Mouse (Mus musculus) forebrain, embryonic 15.5 days (tissue): ENCODE results near the gene Dclk3. TPM values are rescaled to one million over a fixed set of nuclear protein-coding genes. Genes with fewer than 3 reads are reported as not detected.

Experiments
- ATAC-seq: fragments of 200-750 bp; cut with Nextera tagmentation; replicated peaks from 2 replicates; pipeline ENCODE4 v1.8.0; 2017; ENCODE audit warnings: mild to moderate bottlenecking, moderate TSS enrichment, moderate library complexity
- H3K27ac ChIP-seq: fragments of 300-500 bp; sonication (generic); replicated peaks from 2 replicates; pipeline ENCODE4 v1.5.1; 2015; ENCODE audit warnings: mild to moderate bottlenecking, inconsistent platforms
- H3K27me3 ChIP-seq: fragments of 300-500 bp; sonication (generic); 2 replicates; pipeline ENCODE4 v1.6.1; 2015; ENCODE audit warnings: inconsistent platforms
- H3K36me3 ChIP-seq: fragments of 300-500 bp; sonication (generic); 2 replicates; pipeline ENCODE4 v1.6.1; 2015; ENCODE audit warnings: mild to moderate bottlenecking, inconsistent platforms
- H3K4me1 ChIP-seq: fragments of 300-500 bp; sonication (generic); 2 replicates; pipeline ENCODE4 v1.6.1; 2015; ENCODE audit warnings: inconsistent platforms
- H3K4me2 ChIP-seq: fragments of 300-500 bp; sonication (generic); replicated peaks from 2 replicates; pipeline ENCODE4 v1.6.1; 2015; ENCODE audit warnings: mild to moderate bottlenecking, inconsistent platforms
- H3K4me3 ChIP-seq: fragments of 300-500 bp; sonication (generic); 2 replicates; pipeline ENCODE4 v1.5.1; 2015; ENCODE audit warnings: mild to moderate bottlenecking, inconsistent platforms
- H3K9ac ChIP-seq: fragments of 300-500 bp; sonication (generic); replicated peaks from 2 replicates; pipeline ENCODE4 v1.6.1; 2015; ENCODE audit warnings: mild to moderate bottlenecking, inconsistent platforms
- H3K9me3 ChIP-seq: fragments of 300-500 bp; sonication (generic); 2 replicates; pipeline ENCODE4 v1.6.1; 2016; ENCODE audit warnings: inconsistent platforms
- WGBS: fragments of 180-500 bp; shearing (Covaris S2); methylation state at CpG from one replicate; pipeline ENCODE4 v1.1.7; 2015; ENCODE audit warnings: mixed read lengths; 5-methylcytosine and 5-hydroxymethylcytosine counted together
- polyA plus RNA-seq: library from polyadenylated mRNA; unstranded; fragments of >200 nt; fragmentation: Nextera tagmentation; extraction: Ambion mirVana; gene quantifications from 2 replicates; pipeline ENCODE4 v1.2.1, GENCODE M21; 2015

Gene Dclk3
- polyA plus RNA-seq, 1 experiment from 2014 or later: 5.3 TPM

- H3K27ac ChIP-seq: no peak overlapping the region
These were observed 35.0 kb downstream of the Dclk3 start for GRCm38 (mm10) chr9:111473686-111474457.

GRCm38 (mm10) chr9:111474458-111474745 is 35.5 kb downstream of the Dclk3 start:
- ATAC-seq: no peak
- H3K4me2 ChIP-seq: no peak overlapping the region
- no peak overlapping the region for H3K9ac ChIP-seq
- H3K27ac ChIP-seq: no peak overlapping the region
- H3K4me1 ChIP-seq: peaks cover 28% of the 10 kb centered on the region
- H3K36me3 ChIP-seq: no peaks in the 10 kb centered on the region
- no peak overlapping the region for H3K4me3 ChIP-seq
- H3K27me3 ChIP-seq: no peaks in the 10 kb centered on the region
- no peaks in the 10 kb centered on the region for H3K9me3 ChIP-seq
- 15% methylated on average over 3 of the region's 3 CpGs for WGBS

More at GRCm38 (mm10) chr9:111473686-111474457, 35.0 kb downstream of the Dclk3 start:
- Histone ChIP-seq H3K9me3 (no peaks in the 10 kb centered on the region), H3K27me3 (no peaks in the 10 kb centered on the region), H3K9ac (no peak overlapping the region), H3K4me2 (no peak overlapping the region), H3K4me1 (peaks cover 28% of the 10 kb centered on the region), H3K4me3 (no peak overlapping the region), H3K36me3 (no peaks in the 10 kb centered on the region)
- ATAC-seq: no peak
- WGBS: 47% methylated on average over 21 of the region's 21 CpGs

- ATAC-seq: no peak
- H3K4me1 ChIP-seq: peaks cover 28% of the 10 kb centered on the region
- no peaks in the 10 kb centered on the region for H3K36me3 ChIP-seq
- no peak overlapping the region for H3K27ac ChIP-seq
- no peaks in the 10 kb centered on the region for H3K9me3 ChIP-seq
- H3K27me3 ChIP-seq: no peaks in the 10 kb centered on the region
- 92% methylated on average over 3 of the region's 3 CpGs for WGBS
- H3K9ac ChIP-seq: no peak overlapping the region
- no peak overlapping the region for H3K4me3 ChIP-seq
- no peak overlapping the region for H3K4me2 ChIP-seq
These were observed 36.4 kb downstream of the Dclk3 start for GRCm38 (mm10) chr9:111475281-111475680.

GRCm38 (mm10) chr9:111475973-111476372 is 37.1 kb downstream of the Dclk3 start:
- peak overlapping the region; percentile 29; the same call in 1 of the 2 replicates for H3K27ac ChIP-seq
- no peaks in the 10 kb centered on the region for H3K27me3 ChIP-seq
- no peak overlapping the region for H3K4me2 ChIP-seq
- H3K4me3 ChIP-seq: no peak overlapping the region
- no peak for ATAC-seq
- WGBS: 32% methylated on average over 4 of the region's 4 CpGs
- peaks cover 28% of the 10 kb centered on the region for H3K4me1 ChIP-seq
- H3K9me3 ChIP-seq: no peaks in the 10 kb centered on the region
- H3K9ac ChIP-seq: no peak overlapping the region
- H3K36me3 ChIP-seq: no peaks in the 10 kb centered on the region

- Histone ChIP-seq H3K36me3 (no peaks in the 10 kb centered on the region), H3K9ac (no peak overlapping the region), H3K4me1 (peaks cover 28% of the 10 kb centered on the region), H3K9me3 (no peaks in the 10 kb centered on the region), H3K27me3 (no peaks in the 10 kb centered on the region), H3K27ac (peak overlapping the region; percentile 29; the same call in 1 of the 2 replicates), H3K4me2 (no peak overlapping the region), H3K4me3 (no peak overlapping the region)
- 68% methylated on average over 6 of the region's 6 CpGs for WGBS
- no peak for ATAC-seq
These were observed 37.7 kb downstream of the Dclk3 start for GRCm38 (mm10) chr9:111476479-111477016.

- H3K4me3 ChIP-seq: no peak overlapping the region
- H3K27ac ChIP-seq: no peak overlapping the region
- no peak overlapping the region for H3K9ac ChIP-seq
- H3K27me3 ChIP-seq: no peaks in the 10 kb centered on the region
- H3K9me3 ChIP-seq: no peaks in the 10 kb centered on the region
- WGBS: 60% methylated on average over 7 of the region's 7 CpGs
- H3K4me1 ChIP-seq: peaks cover 20% of the 10 kb centered on the region
- no peak overlapping the region for H3K4me2 ChIP-seq
- no peaks in the 10 kb centered on the region for H3K36me3 ChIP-seq
- 0 out of 2 replicates have a peak, but pooled peaks have one; percentile 51 for ATAC-seq
These were observed 40.1 kb downstream of the Dclk3 start for GRCm38 (mm10) chr9:111478853-111479490.

- H3K27ac ChIP-seq: 0 out of 2 replicates have a peak overlapping the region, but pooled peaks have one; percentile 40
- H3K27me3 ChIP-seq: no peaks in the 10 kb centered on the region
- peaks cover 8% of the 10 kb centered on the region for H3K4me1 ChIP-seq
- 81% methylated on average over 3 of the region's 3 CpGs for WGBS
- no peak overlapping the region for H3K4me3 ChIP-seq
- H3K4me2 ChIP-seq: no peak overlapping the region
- no peaks in the 10 kb centered on the region for H3K36me3 ChIP-seq
- ATAC-seq: no peak
- H3K9me3 ChIP-seq: no peaks in the 10 kb centered on the region
- H3K9ac ChIP-seq: no peak overlapping the region
These were observed 42.1 kb downstream of the Dclk3 start for GRCm38 (mm10) chr9:111481011-111481410.

- H3K27ac ChIP-seq: no peak overlapping the region
- ATAC-seq: no peak
- H3K4me3 ChIP-seq: no peak overlapping the region
- no peaks in the 10 kb centered on the region for H3K36me3 ChIP-seq
- H3K9me3 ChIP-seq: no peaks in the 10 kb centered on the region
- H3K27me3 ChIP-seq: no peaks in the 10 kb centered on the region
- WGBS: 36% methylated on average over 10 of the region's 10 CpGs
- H3K4me1 ChIP-seq: no peaks in the 10 kb centered on the region
- H3K4me2 ChIP-seq: no peak overlapping the region
- no peak overlapping the region for H3K9ac ChIP-seq
These were observed 48.0 kb downstream of the Dclk3 start for GRCm38 (mm10) chr9:111486645-111487477.

GRCm38 (mm10) chr9:111490583-111490982 is 51.7 kb downstream of the Dclk3 start:
- H3K27ac ChIP-seq: no peak overlapping the region
- no peaks in the 10 kb centered on the region for H3K9me3 ChIP-seq
- WGBS: 52% methylated on average over 8 of the region's 8 CpGs
- H3K4me1 ChIP-seq: no peaks in the 10 kb centered on the region
- H3K27me3 ChIP-seq: no peaks in the 10 kb centered on the region
- no peak overlapping the region for H3K4me2 ChIP-seq
- H3K4me3 ChIP-seq: no peak overlapping the region
- no peak overlapping the region for H3K9ac ChIP-seq
- no peaks in the 10 kb centered on the region for H3K36me3 ChIP-seq
- ATAC-seq: no peak

GRCm38 (mm10) chr9:111491280-111491679 is 52.4 kb downstream of the Dclk3 start:
- H3K36me3 ChIP-seq: no peaks in the 10 kb centered on the region
- no peaks in the 10 kb centered on the region for H3K9me3 ChIP-seq
- H3K4me1 ChIP-seq: 0 out of 2 replicates have a peak, but pooled peaks cover 2% of the 10 kb centered on the region
- no peak overlapping the region for H3K4me2 ChIP-seq
- no peaks in the 10 kb centered on the region for H3K27me3 ChIP-seq
- no peak overlapping the region for H3K27ac ChIP-seq
- no peak for ATAC-seq
- H3K9ac ChIP-seq: no peak overlapping the region
- no peak overlapping the region for H3K4me3 ChIP-seq
- 71% methylated on average over 4 of the region's 4 CpGs for WGBS

GRCm38 (mm10) chr9:111493490-111493889 is 54.6 kb downstream of the Dclk3 start:
- H3K36me3 ChIP-seq: no peaks in the 10 kb centered on the region
- no peaks in the 10 kb centered on the region for H3K27me3 ChIP-seq
- ATAC-seq: no peak
- H3K4me1 ChIP-seq: peaks cover 2% of the 10 kb centered on the region; the same call in 1 of the 2 replicates
- no peak overlapping the region for H3K4me3 ChIP-seq
- no peaks in the 10 kb centered on the region for H3K9me3 ChIP-seq
- WGBS: 71% methylated on average over 5 of the region's 5 CpGs
- H3K9ac ChIP-seq: no peak overlapping the region
- H3K27ac ChIP-seq: no peak overlapping the region
- no peak overlapping the region for H3K4me2 ChIP-seq

GRCm38 (mm10) chr9:111495561-111495960 is 56.7 kb downstream of the Dclk3 start:
- H3K9me3 ChIP-seq: no peaks in the 10 kb centered on the region
- no peak overlapping the region for H3K4me2 ChIP-seq
- no peaks in the 10 kb centered on the region for H3K36me3 ChIP-seq
- H3K27ac ChIP-seq: no peak overlapping the region
- H3K9ac ChIP-seq: no peak overlapping the region
- WGBS: under 1% methylated on average over 5 of the region's 5 CpGs
- ATAC-seq: peak; percentile 79
- H3K27me3 ChIP-seq: no peaks in the 10 kb centered on the region
- H3K4me1 ChIP-seq: peaks cover 2% of the 10 kb centered on the region; the same call in 1 of the 2 replicates
- H3K4me3 ChIP-seq: no peak overlapping the region
